Mouse (Mus musculus) CD4-positive naive resting alpha-beta T cell, adult 57 days (primary cell): ENCODE measurements around the gene Meaf6. TPM values are rescaled to one million over a fixed set of nuclear protein-coding genes. Genes with fewer than 3 reads are reported as not detected.

ENCODE experiments used
- total RNA-seq: library from RNA; stranded (reverse); gene quantifications from one replicate; pipeline ENCODE4 v1.2.4, GENCODE M21; 2023

Gene Meaf6
- total RNA-seq, result 53.4 TPM

GRCm38 (mm10) chr4:125084403-125085345 lies at the start of gene Meaf6:
TSS of gene Meaf6 (plus strand) at chr4:125085134.

DNA sequence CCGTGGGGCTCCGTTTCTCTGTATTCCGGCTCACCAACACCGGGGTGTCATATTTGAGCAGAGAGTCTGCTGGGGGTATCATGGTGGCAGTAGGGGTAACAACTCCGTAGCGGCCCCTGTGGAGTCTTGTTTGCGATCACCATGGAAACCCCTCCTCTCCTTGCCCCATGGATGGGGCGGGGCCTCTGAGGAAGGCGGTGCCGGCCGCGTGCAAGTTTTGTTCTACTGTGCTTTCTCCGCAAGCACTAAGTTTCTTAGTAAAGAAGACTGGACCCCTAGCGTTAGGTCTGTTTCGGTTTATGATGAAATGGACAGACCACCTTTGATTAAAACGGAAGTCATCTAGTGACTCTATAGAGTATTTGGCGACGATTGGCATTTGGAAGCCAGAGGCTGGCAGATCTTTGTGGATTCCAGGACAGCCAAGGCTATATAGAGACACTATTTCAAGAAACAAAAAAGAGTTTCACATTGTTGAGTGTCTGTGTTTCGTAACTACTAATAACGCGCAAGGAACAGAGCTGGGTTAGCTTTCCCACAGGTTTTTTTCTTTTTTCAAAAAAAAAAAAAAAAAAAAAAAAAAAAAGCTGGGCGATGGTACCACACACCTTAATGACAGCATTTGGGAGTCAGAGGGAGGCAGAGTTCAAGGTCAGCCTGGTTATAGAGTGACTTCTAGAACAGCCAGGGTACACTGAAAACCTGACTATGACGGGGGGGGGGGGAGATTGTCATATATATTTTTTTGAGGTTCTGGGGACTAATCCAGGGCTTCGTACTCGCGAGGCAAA lies 19.2 kb upstream of the Meaf6 start, which contains the start of gene Dnali1:
Gene Dnali1 (minus strand): TSS at position 187 of the 791 bp plus-strand sequence.

GRCm38 (mm10) chr4:125066490-125067370 lies 18.2 kb upstream of the Meaf6 start, which contains the start of gene Snip1:
TSS of gene Snip1 (plus strand) at chr4:125066672.

DNA sequence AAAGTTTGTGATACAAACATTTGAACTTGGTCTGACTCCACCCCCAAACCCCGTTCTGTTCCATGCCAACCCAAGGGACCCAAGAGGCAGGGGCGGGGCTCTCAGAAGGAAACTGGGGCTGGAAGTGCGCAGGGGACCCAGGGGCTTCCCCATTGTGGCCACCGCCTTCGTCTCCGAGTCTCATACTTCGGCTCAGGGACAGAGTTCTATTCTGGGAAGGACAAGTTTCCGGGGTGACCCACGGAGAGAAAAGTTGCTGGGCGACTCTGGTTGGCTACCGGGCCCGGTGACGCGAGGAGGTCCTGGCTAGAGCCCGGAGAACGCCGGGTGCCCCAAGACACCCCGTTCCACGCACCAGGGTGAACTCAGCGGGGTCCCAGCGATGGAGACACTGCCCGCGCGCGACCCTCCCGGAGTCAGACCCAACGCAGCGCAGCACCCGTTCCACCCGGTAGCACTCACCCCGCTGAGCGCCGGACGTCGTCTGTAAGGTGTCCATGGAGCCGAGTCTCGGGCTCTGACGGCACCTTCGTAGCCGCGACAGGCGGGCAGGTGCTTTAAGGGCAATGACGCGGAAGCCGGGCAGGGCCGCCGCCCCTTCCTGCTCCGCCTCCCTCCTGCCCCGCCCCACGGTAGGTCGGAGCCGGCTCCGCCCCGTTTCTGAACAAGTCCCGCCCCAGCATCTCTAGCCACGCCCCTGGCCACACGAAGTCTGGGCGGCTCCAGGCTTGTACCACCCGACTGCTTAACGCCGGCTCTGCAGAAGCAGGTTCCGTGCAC lies 42.6 kb downstream of the Meaf6 start, which contains the start of gene Zc3h12a:
Gene Zc3h12a (minus strand): TSS at position 536 of the 780 bp plus-strand sequence.

Other genes with a start within 250 kb of the Meaf6 start
- 93.8 TPM for gene Yrdc, start 234.5 kb upstream of the Meaf6 start, total RNA-seq
- 16.4 TPM for gene 1110065P20Rik, start 233.9 kb upstream of the Meaf6 start, total RNA-seq
- 3.6 TPM for gene Maneal, start 223.0 kb upstream of the Meaf6 start, total RNA-seq
- gene Epha10, start 204.2 kb upstream of the Meaf6 start, total RNA-seq, result not detected
- 22.6 TPM for gene 9930104L06Rik, start 148.1 kb upstream of the Meaf6 start, total RNA-seq
- gene Cdca8, start 145.8 kb upstream of the Meaf6 start, total RNA-seq, result 1.8 TPM
- 1.7 TPM for gene Rspo1, start 98.7 kb upstream of the Meaf6 start, total RNA-seq
- gene Gnl2, start 68.5 kb upstream of the Meaf6 start, total RNA-seq, result 74.6 TPM
- not detected for gene Dnali1, start 19.4 kb upstream of the Meaf6 start, total RNA-seq
- gene Snip1, start 18.5 kb upstream of the Meaf6 start, total RNA-seq, result 48.1 TPM
- 209 TPM for gene Zc3h12a, start 42.7 kb downstream of the Meaf6 start, total RNA-seq